Mouse (Mus musculus) hindbrain, embryonic 14.5 days (tissue): ENCODE measurements around the gene Taar5. TPM values are rescaled to one million over a fixed set of nuclear protein-coding genes. Genes with fewer than 3 reads are reported as not detected.

Experiments used
- ATAC-seq: fragments of 200-750 bp; cut with Nextera tagmentation; 2 replicates; pipeline ENCODE4 v1.8.0; 2017; ENCODE audit warnings: moderate number of reproducible peaks, mild to moderate bottlenecking, moderate TSS enrichment, moderate library complexity; ENCODE audit not compliant: low FRiP score
- DNase-seq: peaks from one replicate; pipeline ENCODE4 v3.0.0-alpha.2; 2015; ENCODE audit warnings: low spot score
- H3K27ac ChIP-seq: fragments of 300-500 bp; sonication (generic); 2 replicates; pipeline ENCODE4 v1.5.1; 2014; ENCODE audit warnings: mild to moderate bottlenecking, moderate library complexity
- H3K27me3 ChIP-seq: fragments of 300-500 bp; sonication (generic); 2 replicates; pipeline ENCODE4 v1.6.1; 2014; ENCODE audit warnings: mild to moderate bottlenecking, low read length, mixed read lengths; ENCODE audit not compliant: control insufficient read depth, insufficient read depth
- H3K36me3 ChIP-seq: fragments of 300-500 bp; sonication (generic); replicated peaks from 2 replicates; pipeline ENCODE4 v1.6.1; 2014; ENCODE audit not compliant: control insufficient read depth, insufficient read depth
- H3K4me1 ChIP-seq: fragments of 300-500 bp; sonication (generic); replicated peaks from 2 replicates; pipeline ENCODE4 v1.6.1; 2014; ENCODE audit warnings: antibody characterized with exemption, low read length, mixed read lengths; ENCODE audit not compliant: control insufficient read depth, insufficient read depth
- H3K4me2 ChIP-seq: fragments of 300-500 bp; sonication (generic); replicated peaks from 2 replicates; pipeline ENCODE4 v1.6.1; 2014; ENCODE audit warnings: mild to moderate bottlenecking, moderate library complexity
- H3K4me3 ChIP-seq: fragments of 300-500 bp; sonication (generic); replicated peaks from 2 replicates; pipeline ENCODE4 v1.5.1; 2014; ENCODE audit warnings: mild to moderate bottlenecking, low read length
- H3K9ac ChIP-seq: fragments of 300-500 bp; sonication (generic); 2 replicates; pipeline ENCODE4 v1.6.1; 2014
- H3K9me3 ChIP-seq: fragments of 300-500 bp; sonication (generic); 2 replicates; pipeline ENCODE4 v1.6.1; 2016; ENCODE audit warnings: low read length; ENCODE audit not compliant: control insufficient read depth
- WGBS: fragments of 180-500 bp; shearing (Covaris S2); extraction: QIAGEN DNeasy Blood & Tissue Kit; methylation state at CpG from one replicate; pipeline ENCODE4 v1.1.7; 2014; 5-methylcytosine and 5-hydroxymethylcytosine counted together
- polyA plus RNA-seq: library from polyadenylated mRNA; unstranded; fragments of >200 nt; fragmentation: Nextera tagmentation; extraction: Ambion mirVana; gene quantifications from 2 replicates; pipeline ENCODE4 v1.2.1, GENCODE M21; 2014

Taar5 gene
- polyA plus RNA-seq, 1 experiment from 2014 or later: not detected

DNA sequence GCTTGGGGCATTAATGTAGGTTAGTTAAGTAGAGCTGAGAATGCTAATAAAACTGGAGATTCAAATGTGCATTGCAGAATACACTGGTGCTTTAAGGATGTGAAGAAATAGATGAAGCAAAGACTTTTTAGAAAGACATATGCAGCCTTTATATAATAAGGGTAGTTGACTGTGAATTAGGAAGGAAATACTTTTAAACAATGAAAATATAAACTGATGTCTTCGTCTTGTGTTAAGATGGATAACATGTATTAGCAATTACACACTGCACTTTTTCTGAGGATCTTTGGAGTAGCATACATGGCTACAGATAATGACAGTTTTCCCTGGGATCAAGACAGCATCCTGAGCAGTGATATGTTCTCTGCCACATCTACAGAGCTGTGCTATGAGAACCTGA lies 29.1 kb downstream of the Taar5 start, which contains the start of gene Taar7b:
Taar7b (plus strand) TSS at position 301 of the 400 bp plus-strand sequence.
- no peaks in the 10 kb centered on the region for H3K36me3 ChIP-seq
- H3K27ac ChIP-seq: no peak within 1 kb of the TSS
- no peak within 1 kb of the TSS for H3K4me3 ChIP-seq
- whole genome bisulfite sequencing: 91% methylated on average over 1 of the region's 1 CpGs
- no peaks in the 10 kb centered on the region for H3K9me3 ChIP-seq
- H3K27me3 ChIP-seq: no peaks in the 10 kb centered on the region
- DNase-seq (no peak), ATAC-seq (no peak)
- H3K9ac ChIP-seq: no peak within 1 kb of the TSS
- no peak within 1 kb of the TSS for H3K4me2 ChIP-seq
- H3K4me1 ChIP-seq: no peaks in the 10 kb centered on the region

DNA sequence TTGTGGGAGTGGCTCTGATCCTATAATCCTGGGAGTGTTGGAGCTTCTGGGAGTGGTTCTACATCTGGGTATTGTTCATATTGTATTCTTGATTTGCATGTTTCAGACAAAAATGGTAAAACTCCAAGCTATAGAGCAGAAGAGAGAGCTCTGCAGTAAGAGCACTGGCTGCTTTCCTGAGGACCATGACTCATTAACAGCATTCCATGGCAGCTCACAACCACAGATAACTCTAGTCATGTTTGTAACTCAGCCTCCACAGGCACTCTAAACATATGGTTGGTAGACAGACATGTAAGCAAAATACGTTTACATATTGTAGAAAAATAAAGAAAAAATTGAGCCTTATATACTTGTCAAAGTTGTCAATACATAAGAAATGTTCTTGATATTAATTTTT lies 35.9 kb downstream of the Taar5 start:
- H3K36me3 ChIP-seq: no peaks in the 10 kb centered on the region
- H3K4me2 ChIP-seq: no peak overlapping the region
- ATAC-seq (no peak), DNase-seq (no peak)
- no peaks in the 10 kb centered on the region for H3K4me1 ChIP-seq
- no peak overlapping the region for H3K4me3 ChIP-seq
- H3K27me3 ChIP-seq: no peaks in the 10 kb centered on the region
- WGBS: 85% methylated on average over 1 of the region's 1 CpGs
- no peaks in the 10 kb centered on the region for H3K9me3 ChIP-seq
- H3K27ac ChIP-seq: no peak overlapping the region
- H3K9ac ChIP-seq: no peak overlapping the region

DNA sequence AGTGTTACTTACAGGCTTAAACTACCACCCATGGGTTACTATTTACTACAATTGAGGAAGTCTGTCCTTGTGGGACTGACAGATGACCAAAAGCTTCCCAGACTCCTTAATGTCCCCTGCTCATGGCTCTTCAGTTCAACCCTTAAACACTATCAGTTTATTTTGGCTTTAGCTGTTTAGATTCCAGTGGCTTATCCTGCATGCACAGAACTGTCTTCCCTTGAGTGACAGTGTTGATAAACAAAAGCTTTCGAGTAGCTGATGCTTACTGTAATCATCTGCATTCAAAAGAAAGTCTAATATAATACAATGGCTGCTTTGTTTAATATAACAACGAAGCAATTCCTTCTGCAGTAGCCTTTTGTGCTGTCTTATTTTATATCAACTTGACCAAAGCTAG lies 36.5 kb downstream of the Taar5 start:
- no peak overlapping the region for H3K4me2 ChIP-seq
- ATAC-seq (no peak), DNase-seq (no peak)
- no peak overlapping the region for H3K27ac ChIP-seq
- no peaks in the 10 kb centered on the region for H3K36me3 ChIP-seq
- H3K4me1 ChIP-seq: no peaks in the 10 kb centered on the region
- no peaks in the 10 kb centered on the region for H3K27me3 ChIP-seq
- WGBS: 58% methylated on average over 2 of the region's 2 CpGs
- H3K9ac ChIP-seq: no peak overlapping the region
- no peak overlapping the region for H3K4me3 ChIP-seq
- no peaks in the 10 kb centered on the region for H3K9me3 ChIP-seq

DNA sequence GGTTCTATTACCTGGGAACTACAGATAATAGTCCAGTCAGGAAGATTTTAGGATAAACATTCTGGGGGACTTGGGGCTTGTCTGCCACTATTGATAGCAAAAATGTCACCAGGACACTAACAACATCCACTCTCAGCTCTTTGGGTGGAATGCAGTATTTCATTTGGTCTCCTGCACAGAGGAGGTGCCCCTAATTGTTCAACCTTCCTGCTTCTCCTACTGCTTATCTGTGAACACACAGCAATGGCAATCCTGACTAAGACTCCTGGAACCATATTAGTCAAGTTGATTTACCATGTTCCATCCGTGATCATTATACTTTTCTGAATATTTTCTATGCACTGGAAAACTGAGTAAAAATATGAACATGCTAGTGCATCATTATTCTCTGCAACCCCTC lies 37.6 kb downstream of the Taar5 start:
- no peaks in the 10 kb centered on the region for H3K27me3 ChIP-seq
- H3K4me1 ChIP-seq: no peaks in the 10 kb centered on the region
- no peak overlapping the region for H3K27ac ChIP-seq
- no peaks in the 10 kb centered on the region for H3K36me3 ChIP-seq
- H3K9me3 ChIP-seq: no peaks in the 10 kb centered on the region
- WGBS: 95% methylated on average over 1 of the region's 1 CpGs
- no peak overlapping the region for H3K9ac ChIP-seq
- no peak for ATAC-seq
- no peak overlapping the region for H3K4me3 ChIP-seq
- no peak overlapping the region for H3K4me2 ChIP-seq
- no peak for DNase-seq

Other genes starting within 250 kb of the Taar5 start
- 114 and 132 TPM in 2 replicates for gene Rps12, start 183.4 kb upstream of the Taar5 start, polyA plus RNA-seq
- gene Slc18b1, start 173.7 kb upstream of the Taar5 start, polyA plus RNA-seq: 22.6 and 25.5 TPM in 2 replicates
- gene Vnn3, start 119.2 kb upstream of the Taar5 start, polyA plus RNA-seq: 0.12 TPM in 1 of 2 replicates, not detected in the other
- 0.33 TPM in 1 of 2 replicates, not detected in the other for gene Vnn1, start 76.0 kb upstream of the Taar5 start, polyA plus RNA-seq
- gene Taar1, start 50.4 kb upstream of the Taar5 start, polyA plus RNA-seq: not detected in 2 replicates
- gene Taar2, start 32.1 kb upstream of the Taar5 start, polyA plus RNA-seq: not detected in 2 replicates
- not detected in 2 replicates for gene Taar3, start 21.1 kb upstream of the Taar5 start, polyA plus RNA-seq
- gene Taar4, start 10.2 kb upstream of the Taar5 start, polyA plus RNA-seq: not detected in 2 replicates
- not detected in 2 replicates for gene Taar6, start 14.9 kb downstream of the Taar5 start, polyA plus RNA-seq
- gene Taar7a, start 22.8 kb downstream of the Taar5 start, polyA plus RNA-seq: not detected in 2 replicates
- not detected in 2 replicates for gene Taar7b, start 29.2 kb downstream of the Taar5 start, polyA plus RNA-seq
- gene Taar7d, start 56.5 kb downstream of the Taar5 start, polyA plus RNA-seq: not detected in 2 replicates
- not detected in 2 replicates for gene Taar7e, start 66.9 kb downstream of the Taar5 start, polyA plus RNA-seq
- not detected in 2 replicates for gene Taar7f, start 78.8 kb downstream of the Taar5 start, polyA plus RNA-seq
- gene Taar8a, start 105.8 kb downstream of the Taar5 start, polyA plus RNA-seq: not detected in 2 replicates
- not detected in 2 replicates for gene Taar8b, start 121.6 kb downstream of the Taar5 start, polyA plus RNA-seq
- gene Taar8c, start 131.2 kb downstream of the Taar5 start, polyA plus RNA-seq: not detected in 2 replicates
- gene Taar9, start 138.8 kb downstream of the Taar5 start, polyA plus RNA-seq: not detected in 2 replicates
- gene Stx7, start 178.6 kb downstream of the Taar5 start, polyA plus RNA-seq: 355 and 384 TPM in 2 replicates